Mouse (Mus musculus) megakaryocyte, embryonic 14.5 days (primary cell): Measurements from ENCODE around the gene Wiz.

ENCODE experiments used
- FLI1 ChIP-seq: IDR thresholded peaks from 2 replicates; pipeline ENCODE4 v1.6.1; 2012; ENCODE audit warnings: low read length, inconsistent platforms, mixed read lengths
- GATA1 ChIP-seq: IDR thresholded peaks from 3 replicates; pipeline ENCODE4 v1.6.1; 2012; ENCODE audit warnings: mixed read lengths, low read length, inconsistent platforms, borderline replicate concordance

- TF ChIP-seq GATA1 (no peak), FLI1 (no peak)
These were observed 37.5 kb downstream of the Wiz start for GRCm38 (mm10) chr17:32351726-32352125.
